Mouse (Mus musculus) myocyte (in vitro differentiated cells): ENCODE data around the gene Lmo7. TPM values are rescaled to one million over a fixed set of nuclear protein-coding genes. Genes with fewer than 3 reads are reported as not detected.
A peak's percentile ranks its signal among the peaks of the same experiment; 100 is the strongest.

Experiments
- H3K27me3 ChIP-seq: one replicate; pipeline ENCODE4 v1.6.1; 2011; ENCODE audit not compliant: control insufficient read depth, insufficient read depth, insufficient read length
- H3K36me3 ChIP-seq: one replicate; pipeline ENCODE4 v1.6.1; 2011; ENCODE audit not compliant: control insufficient read depth, insufficient read depth
- H3K4me2 ChIP-seq: one replicate; pipeline ENCODE4 v1.6.1; 2011; ENCODE audit warnings: low read depth, control low read depth
- H3K4me3 ChIP-seq: one replicate; pipeline ENCODE4 v1.5.1; 2011; ENCODE audit warnings: mild to moderate bottlenecking, control low read depth, moderate library complexity
- H3K79me2 ChIP-seq: one replicate; pipeline ENCODE4 v1.6.1; 2011; ENCODE audit not compliant: control insufficient read depth, insufficient read depth
- H3ac ChIP-seq: one replicate; pipeline ENCODE4 v1.6.1; 2011; ENCODE audit not compliant: control insufficient read depth, insufficient read length
- CEBPB ChIP-seq: IDR thresholded peaks from 2 replicates; pipeline ENCODE4 v1.6.1; 2011; ENCODE audit warnings: mild to moderate bottlenecking, moderate library complexity; ENCODE audit not compliant: poor library complexity, insufficient read depth, severe bottlenecking
- E2F4 ChIP-seq: IDR thresholded peaks from one replicate; pipeline ENCODE4 v1.6.1; 2011; ENCODE audit warnings: mild to moderate bottlenecking, control low read depth, moderate library complexity; ENCODE audit not compliant: insufficient read depth
- MAX ChIP-seq: IDR thresholded peaks from one replicate; pipeline ENCODE4 v1.6.1; 2011; ENCODE audit warnings: low read depth, mild to moderate bottlenecking, control low read depth
- MYOD1 ChIP-seq, 3 experiments: IDR thresholded peaks; one replicate each; pipeline ENCODE4 v1.6.1; 2011; ENCODE audit warnings: control low read depth in 2 of 3, low read depth in 2 of 3, mild to moderate bottlenecking in 2 of 3, moderate library complexity in 1 of 3; ENCODE audit not compliant: insufficient read length in 2 of 3, control insufficient read depth in 1 of 3
- MYOG ChIP-seq, 3 experiments: IDR thresholded peaks; one replicate each; pipeline ENCODE4 v1.6.1; 2011; ENCODE audit warnings: control low read depth in 2 of 3, low read depth in 2 of 3, mild to moderate bottlenecking in 2 of 3; ENCODE audit not compliant: insufficient read length in 2 of 3, control insufficient read depth in 1 of 3, insufficient read depth in 1 of 3
- POLR2A ChIP-seq: IDR thresholded peaks from one replicate; pipeline ENCODE4 v1.6.1; 2011; ENCODE audit warnings: low read depth, mild to moderate bottlenecking, control low read depth, moderate library complexity; ENCODE audit not compliant: insufficient read length
- POLR2AphosphoS2 ChIP-seq: IDR thresholded peaks from one replicate; pipeline ENCODE4 v1.6.1; 2011; ENCODE audit warnings: low read depth, control low read depth; ENCODE audit not compliant: insufficient read length
- REST ChIP-seq: IDR thresholded peaks from one replicate; pipeline ENCODE4 v1.6.1; 2011; ENCODE audit warnings: mild to moderate bottlenecking, control low read depth, moderate library complexity; ENCODE audit not compliant: insufficient read depth, insufficient read length
- SRF ChIP-seq: IDR thresholded peaks from one replicate; pipeline ENCODE4 v1.6.1; 2011; ENCODE audit warnings: low read depth; ENCODE audit not compliant: control insufficient read depth, insufficient read length
- TCF12 ChIP-seq: IDR thresholded peaks from one replicate; pipeline ENCODE4 v1.6.1; 2011; ENCODE audit warnings: mild to moderate bottlenecking, control low read depth; ENCODE audit not compliant: poor library complexity, insufficient read depth, severe bottlenecking
- TCF3 ChIP-seq: IDR thresholded peaks from one replicate; pipeline ENCODE4 v1.6.1; 2011; ENCODE audit warnings: low read depth, control low read depth; ENCODE audit not compliant: insufficient read length
- USF1 ChIP-seq: IDR thresholded peaks from one replicate; pipeline ENCODE4 v1.6.1; 2011; ENCODE audit warnings: low read depth, mild to moderate bottlenecking, control low read depth, moderate library complexity
- polyA plus RNA-seq: library from polyadenylated mRNA; unstranded; fragments of >200 nt; fragmentation: generic; extraction: Trizol; gene quantifications from one replicate; pipeline ENCODE4 v1.2.1, GENCODE M21; 2012; ENCODE audit warnings: missing spikeins

Lmo7 gene
- polyA plus RNA-seq, 1 experiment, result 56.1 TPM

DNA sequence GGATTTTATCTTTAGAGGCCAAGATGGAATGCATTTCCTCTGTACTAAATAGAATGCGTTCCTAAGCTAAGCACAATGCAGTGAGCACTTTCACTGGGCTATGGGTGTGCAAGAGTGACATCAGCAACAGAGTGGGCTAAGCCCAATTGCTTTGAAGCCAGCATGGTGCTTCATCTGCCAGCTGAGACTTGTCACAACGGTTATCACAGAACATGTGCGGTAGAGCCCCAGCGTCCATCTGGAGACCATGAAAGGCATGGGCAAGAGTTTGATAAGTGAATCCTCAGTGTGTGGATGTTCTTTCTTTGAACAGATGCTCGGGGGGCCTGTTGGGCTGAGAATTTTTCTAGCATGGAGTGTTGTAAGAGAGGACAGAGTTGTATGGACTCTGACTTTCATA, 86.7 kb downstream of the Lmo7 start:
- H3ac ChIP-seq, result no peak overlapping the region
- TF ChIP-seq MYOG (IDR thresholded peaks at IDR 0.05; ENCODE audit: control insufficient read depth in 1 of 3, insufficient read depth in 1 of 3, insufficient read length in 2 of 3, low read depth in 2 of 3), result no peak
- TF ChIP-seq TCF3, result no peak
- TF ChIP-seq SRF, result no peak
- TF ChIP-seq E2F4, result no peak
- TF ChIP-seq CEBPB, result no peak
- TF ChIP-seq USF1, result no peak
- TF ChIP-seq POLR2A, result no peak
- TF ChIP-seq POLR2AphosphoS2, result no peak
- no peak for TF ChIP-seq REST
- no peak for TF ChIP-seq MYOD1 (IDR thresholded peaks at IDR 0.05; ENCODE audit: control insufficient read depth in 1 of 3, insufficient read length in 2 of 3, low read depth in 2 of 3)
- TF ChIP-seq MAX, result no peak
- no peak for TF ChIP-seq TCF12

DNA sequence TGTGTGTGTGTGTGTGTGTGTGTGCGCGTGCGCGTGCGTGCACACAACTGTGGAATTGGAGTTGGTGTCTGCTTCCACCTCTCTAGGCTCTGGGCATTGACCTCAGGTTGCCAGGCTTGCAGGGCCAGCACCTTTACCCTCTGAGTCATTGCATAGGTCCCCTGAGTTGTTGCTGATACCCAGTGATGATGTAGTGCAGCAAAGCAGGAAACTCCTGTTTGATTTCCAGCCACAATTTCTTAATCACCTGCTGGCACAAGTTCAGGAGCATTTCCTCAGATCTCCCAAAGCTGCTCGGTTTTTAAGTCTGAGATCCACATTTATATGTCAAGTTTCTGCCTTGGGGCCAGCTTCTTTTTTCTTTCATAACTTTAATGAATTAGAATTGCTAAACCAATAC, 92.6 kb downstream of the Lmo7 start:
- no peak for TF ChIP-seq POLR2A
- H3K4me2 ChIP-seq, result no peak overlapping the region
- H3K4me3 ChIP-seq, result no peak overlapping the region
- H3K36me3 ChIP-seq, result no peaks in the 10 kb centered on the region
- no peaks in the 10 kb centered on the region for H3K79me2 ChIP-seq
- no peak overlapping the region for H3ac ChIP-seq
- no peaks in the 10 kb centered on the region for H3K27me3 ChIP-seq

More for the DNA sequence above, 86.7 kb downstream of the Lmo7 start:
- H3K4me2 ChIP-seq, result no peak overlapping the region
- no peak overlapping the region for H3K4me3 ChIP-seq
- H3K27me3 ChIP-seq, result no peaks in the 10 kb centered on the region
- H3K79me2 ChIP-seq, result no peaks in the 10 kb centered on the region
- H3K36me3 ChIP-seq, result no peaks in the 10 kb centered on the region

DNA sequence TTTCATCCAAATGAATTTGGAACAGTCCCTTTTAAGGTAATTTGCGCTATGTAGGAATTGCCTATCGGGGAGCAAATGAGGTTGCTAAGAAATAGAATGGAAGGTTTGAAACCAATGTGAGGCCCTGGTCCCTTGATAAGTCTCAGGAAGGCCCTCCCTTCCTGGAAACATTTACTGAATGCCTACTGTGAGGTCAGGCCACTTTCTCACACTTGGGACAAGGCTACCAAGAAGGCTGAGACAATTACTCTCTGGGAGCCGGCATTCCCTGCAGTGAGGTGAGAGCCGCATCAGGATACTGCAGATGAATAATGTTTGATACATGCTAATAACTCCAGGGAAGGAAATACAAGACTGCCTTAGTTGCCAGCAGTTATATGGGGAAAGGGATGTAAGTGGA, 93.1 kb downstream of the Lmo7 start:
- Histone ChIP-seq H3K79me2 (no peaks in the 10 kb centered on the region), H3K4me2 (no peak overlapping the region), H3ac (no peak overlapping the region), H3K36me3 (no peaks in the 10 kb centered on the region), H3K27me3 (no peaks in the 10 kb centered on the region), H3K4me3 (no peak overlapping the region)
- no peak for TF ChIP-seq SRF
- TF ChIP-seq POLR2AphosphoS2, result no peak
- no peak for TF ChIP-seq CEBPB
- TF ChIP-seq POLR2A, result no peak
- no peak for TF ChIP-seq E2F4

DNA sequence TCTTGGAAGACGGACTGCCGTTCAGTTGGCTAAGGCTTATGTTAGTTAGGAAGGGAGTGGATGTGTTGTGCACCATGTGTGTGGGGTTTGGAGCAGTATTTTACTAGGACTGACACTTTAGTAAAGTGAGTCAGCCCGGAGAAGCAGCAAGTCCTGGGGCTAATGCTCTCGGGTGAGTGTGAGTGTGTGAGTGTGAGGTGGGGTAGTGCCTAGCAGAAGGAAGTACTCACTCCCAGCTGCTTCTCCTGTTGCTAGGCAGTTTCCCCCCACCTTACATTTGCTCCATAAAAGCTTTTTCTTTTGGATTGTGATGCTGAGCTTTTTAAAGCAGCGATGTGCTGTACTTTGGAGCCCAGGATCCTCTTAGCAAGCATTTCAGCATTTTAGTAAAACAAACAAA, 99.9 kb downstream of the Lmo7 start:
- no peak overlapping the region for H3ac ChIP-seq
- no peak overlapping the region for H3K4me3 ChIP-seq
- H3K36me3 ChIP-seq, result no peaks in the 10 kb centered on the region
- TF ChIP-seq POLR2A (no peak), TCF12 (no peak), MYOD1 (IDR thresholded peaks at IDR 0.05; ENCODE audit: control insufficient read depth in 1 of 3, insufficient read length in 2 of 3, low read depth in 2 of 3) (no peak), POLR2AphosphoS2 (no peak), MYOG (IDR thresholded peaks at IDR 0.05; ENCODE audit: control insufficient read depth in 1 of 3, insufficient read depth in 1 of 3, insufficient read length in 2 of 3, low read depth in 2 of 3) (no peak), USF1 (no peak), SRF (no peak), REST (no peak), MAX (no peak)
- no peaks in the 10 kb centered on the region for H3K79me2 ChIP-seq
- no peaks in the 10 kb centered on the region for H3K27me3 ChIP-seq
- peak overlapping the region; percentile 35 for H3K4me2 ChIP-seq

DNA sequence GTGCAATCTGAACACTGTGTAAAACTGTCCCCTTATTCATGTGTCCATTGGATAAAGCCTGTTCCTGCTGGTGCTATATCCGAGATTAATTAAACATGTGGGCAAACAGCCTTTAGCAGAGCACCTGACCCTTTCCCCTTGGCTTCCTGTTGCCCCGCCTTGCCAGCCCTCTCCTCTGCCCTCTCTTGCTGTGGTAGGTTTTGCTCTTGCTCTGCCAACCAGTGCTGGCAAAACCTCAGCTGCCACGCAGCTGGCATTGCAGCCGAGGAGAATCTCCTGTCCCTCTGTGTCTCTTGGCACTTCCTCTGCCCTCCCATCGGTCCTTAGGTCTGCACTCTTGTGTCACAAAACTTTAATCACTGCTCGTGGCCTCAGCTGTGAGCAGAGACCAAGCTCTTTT, 100.4 kb downstream of the Lmo7 start:
- H3K27me3 ChIP-seq, result no peaks in the 10 kb centered on the region
- TF ChIP-seq POLR2AphosphoS2 (no peak), MYOD1 (IDR thresholded peaks at IDR 0.05; ENCODE audit: control insufficient read depth in 1 of 3, insufficient read length in 2 of 3, low read depth in 2 of 3) (peak in 2 of 3 experiments; percentile 65 to 77), MYOG (IDR thresholded peaks at IDR 0.05; ENCODE audit: control insufficient read depth in 1 of 3, insufficient read depth in 1 of 3, insufficient read length in 2 of 3, low read depth in 2 of 3) (peak; percentile 33 to 87 (median 42)), REST (no peak)
- no peaks in the 10 kb centered on the region for H3K79me2 ChIP-seq
- H3K36me3 ChIP-seq, result no peaks in the 10 kb centered on the region
- H3K4me3 ChIP-seq, result no peak overlapping the region
- H3K4me2 ChIP-seq, result peak overlapping the region; percentile 35
- H3ac ChIP-seq, result no peak overlapping the region
